In genomic region chr8:119637381-119637780, GRCm38 (mm10) we compare ENCODE assay signal across 32 mouse cellular contexts. TPM values are rescaled to one million over a fixed set of nuclear protein-coding genes. Genes with fewer than 3 reads are reported as not detected.
"Had no signal": no experiment of that assay in that cellular context is flagged by ENCODE, and none has a peak within 500 bp of the region (broad histone marks: within the 10 kb centered on the region; RNA-seq: fewer than 3 reads in every experiment).

No protein-coding gene starts in this region.

- H3K4me3 ChIP-seq: heart, adult 2 months; heart, embryonic 13.5 days; heart, embryonic 15.5 days; hindbrain, embryonic 10.5 days; hindbrain, embryonic 12.5 days; intestine, embryonic 15.5 days; kidney, embryonic 15.5 days; limb, embryonic 13.5 days; limb, embryonic 15.5 days; liver, embryonic 12.5 days had no signal

- H3K27ac ChIP-seq: heart, adult 2 months; heart, embryonic 13.5 days; heart, embryonic 15.5 days; hindbrain, embryonic 10.5 days; hindbrain, embryonic 12.5 days; hindbrain, embryonic 14.5 days; intestine, embryonic 15.5 days; kidney, embryonic 15.5 days; kidney, postnatal 0 days; limb, embryonic 13.5 days; limb, embryonic 15.5 days; liver, embryonic 12.5 days had no signal

- H3K4me1 ChIP-seq: liver, embryonic 12.5 days had no signal

- DNase-seq: gastrocnemius, postnatal 10 days; gastrocnemius, postnatal 25 days; heart, adult 11 months; heart, adult 2 months; heart, postnatal 4 days; kidney, adult 18-20 months; kidney, adult 8-10 months; kidney, postnatal 14 days; kidney, postnatal 36 days; layer of hippocampus, adult 9-11 months; layer of hippocampus, postnatal 36 days; left cerebral cortex, postnatal 4 days had no signal

RNA-seq across cellular contexts. Expression of gene Kcng4, which starts 1.9 kb away (rescaled TPM):
- total RNA-seq: heart, postnatal 4 days; left cerebral cortex, postnatal 4 days had no signal
- polyA plus RNA-seq: heart, embryonic 11.5 days; heart, embryonic 13.5 days; heart, embryonic 15.5 days; hindbrain, embryonic 12.5 days; inflammation-experienced regulatory T-cells, adult 6 months; limb, embryonic 11.5 days; limb, embryonic 13.5 days; liver, adult 2 months; liver, embryonic 12.5 days had no signal

RNA-seq across cellular contexts. Expression of gene Adad2, which starts 24.8 kb away (rescaled TPM):
- total RNA-seq: gastrocnemius, postnatal 10 days; gastrocnemius, postnatal 4 days; heart, adult 2 months; heart, postnatal 25 days; heart, postnatal 4 days; left cerebral cortex, postnatal 10 days; liver, adult 2 months had no signal
- polyA plus RNA-seq: frontal cortex, adult 2 months; heart, adult 2 months; heart, embryonic 11.5 days; heart, embryonic 13.5 days; heart, embryonic 15.5 days; heart, postnatal 0 days; hindbrain, embryonic 14.5 days; inflammation-experienced regulatory T-cells, adult 6 months; intestine, embryonic 15.5 days; kidney, embryonic 15.5 days; kidney, postnatal 0 days; liver, adult 2 months; liver, embryonic 12.5 days had no signal

RNA-seq across cellular contexts. Expression of gene Wfdc1, which starts 28.8 kb away (rescaled TPM):
- polyA plus RNA-seq: inflammation-experienced regulatory T-cells, adult 6 months; limb, embryonic 11.5 days had no signal
